Mouse (Mus musculus) CH12.LX (cell line): ENCODE data around the gene Gm13030. TPM values are rescaled to one million over a fixed set of nuclear protein-coding genes. Genes with fewer than 3 reads are reported as not detected.

Source experiments
- DNase-seq: peaks from one replicate; pipeline ENCODE4 v3.0.0-alpha.2; 2013; ENCODE audit errors: extremely low read depth
- H3K27ac ChIP-seq: 2 replicates; pipeline ENCODE4 v1.5.1; 2012; ENCODE audit warnings: low read depth, mild to moderate bottlenecking, control low read depth, moderate library complexity; ENCODE audit not compliant: insufficient read depth
- H3K27me3 ChIP-seq: replicated peaks from 2 replicates; pipeline ENCODE3; 2012; ENCODE audit warnings: inconsistent platforms
- H3K36me3 ChIP-seq, 2 experiments: replicated peaks in 1 of 2; 2 replicates each; pipeline versions ENCODE3 to v1.6.1; 2012; ENCODE audit warnings: inconsistent platforms in 1 of 2, low read length in 1 of 2, mild to moderate bottlenecking in 1 of 2, mixed read lengths in 1 of 2, moderate library complexity in 1 of 2; ENCODE audit not compliant: control insufficient read depth in 1 of 2, insufficient read depth in 1 of 2
- H3K4me1 ChIP-seq, 2 experiments: 2 replicates each; pipeline ENCODE4 v1.6.1; 2012; ENCODE audit warnings: inconsistent platforms in 1 of 2, moderate library complexity in 1 of 2; ENCODE audit not compliant: insufficient read depth in 2 of 2, control insufficient read depth in 1 of 2
- H3K4me2 ChIP-seq: 2 replicates; pipeline ENCODE4 v1.6.1; 2012; ENCODE audit warnings: low read depth, mild to moderate bottlenecking, control low read depth; ENCODE audit not compliant: poor library complexity, insufficient read depth, severe bottlenecking
- H3K4me3 ChIP-seq, 3 experiments: fragments of 150-350 bp in 1 of 3; sonication (generic) in 1 of 3; replicated peaks in 1 of 3; 2 replicates each; pipeline versions ENCODE3 to v1.5.1; 2011 to 2012; ENCODE audit warnings: low read depth in 2 of 3, low read length in 2 of 3, mild to moderate bottlenecking in 2 of 3, moderate library complexity in 2 of 3, control low read depth in 1 of 3, improper control_type of control experiment in 1 of 3, inconsistent platforms in 1 of 3, mixed read lengths in 1 of 3; ENCODE audit not compliant: poor library complexity in 1 of 3
- H3K79me2 ChIP-seq: replicated peaks from 2 replicates; pipeline ENCODE4 v1.6.1; 2012; ENCODE audit warnings: mild to moderate bottlenecking, moderate library complexity; ENCODE audit not compliant: control insufficient read depth, poor library complexity, insufficient read depth, severe bottlenecking; ENCODE audit errors: extremely low read depth
- H3K9ac ChIP-seq: 2 replicates; pipeline ENCODE4 v1.6.1; 2012; ENCODE audit warnings: low read depth, mild to moderate bottlenecking, control low read depth, moderate library complexity; ENCODE audit not compliant: insufficient read depth
- H3K9me3 ChIP-seq: replicated peaks from 2 replicates; pipeline ENCODE3; 2012; ENCODE audit warnings: low read length, inconsistent platforms, mixed read lengths
- CHD1 ChIP-seq: IDR thresholded peaks from 2 replicates; pipeline ENCODE4 v1.6.1; 2012; ENCODE audit warnings: low read depth, low read length, improper control_type of control experiment, inconsistent platforms
- CHD2 ChIP-seq: IDR thresholded peaks from 2 replicates; pipeline ENCODE4 v1.6.1; 2011; ENCODE audit warnings: low read length, improper control_type of control experiment
- CTCF ChIP-seq, 2 experiments: IDR thresholded peaks in 1 of 2; conservative IDR thresholded peaks in 1 of 2; 2 replicates each; pipeline ENCODE4 v1.5.1; 2011 to 2012; ENCODE audit warnings: low read depth in 2 of 2, low read length in 2 of 2, improper control_type of control experiment in 1 of 2, inconsistent platforms in 1 of 2, mild to moderate bottlenecking in 1 of 2, moderate library complexity in 1 of 2
- E2F4 ChIP-seq: IDR thresholded peaks from 2 replicates; pipeline ENCODE4 v1.6.1; 2011; ENCODE audit warnings: low read depth, low read length, improper control_type of control experiment; ENCODE audit not compliant: insufficient replicate concordance
- ELF1 ChIP-seq: IDR thresholded peaks from 2 replicates; pipeline ENCODE4 v1.6.1; 2014; ENCODE audit warnings: low read depth, mild to moderate bottlenecking, inconsistent platforms, low read length, improper control_type of control experiment
- EP300 ChIP-seq: IDR thresholded peaks from 2 replicates; pipeline ENCODE4 v1.6.1; 2011; ENCODE audit warnings: low read length, improper control_type of control experiment
- GABPA ChIP-seq: IDR thresholded peaks from 2 replicates; pipeline ENCODE4 v1.6.1; 2012; ENCODE audit warnings: low read depth, low read length, improper control_type of control experiment, inconsistent platforms; ENCODE audit not compliant: insufficient replicate concordance
- HCFC1 ChIP-seq: IDR thresholded peaks from 2 replicates; pipeline ENCODE4 v1.6.1; 2012; ENCODE audit warnings: low read depth, mild to moderate bottlenecking, inconsistent platforms, low read length, improper control_type of control experiment
- JUND ChIP-seq: conservative IDR thresholded peaks from 2 replicates; pipeline ENCODE4 v1.6.1; 2011; ENCODE audit warnings: low read depth, low read length, improper control_type of control experiment
- KAT2A ChIP-seq: IDR thresholded peaks from 2 replicates; pipeline ENCODE4 v1.6.1; 2012; ENCODE audit warnings: low read length, improper control_type of control experiment, inconsistent platforms; ENCODE audit not compliant: insufficient replicate concordance
- MAFK ChIP-seq: IDR thresholded peaks from 2 replicates; pipeline ENCODE4 v1.6.1; 2011; ENCODE audit warnings: low read length, improper control_type of control experiment; ENCODE audit not compliant: insufficient replicate concordance
- MAZ ChIP-seq: IDR thresholded peaks from 2 replicates; pipeline ENCODE4 v1.6.1; 2012; ENCODE audit warnings: low read depth, mild to moderate bottlenecking, inconsistent platforms, low read length, improper control_type of control experiment, moderate library complexity
- MEF2A ChIP-seq: IDR thresholded peaks from 2 replicates; pipeline ENCODE4 v1.6.1; 2014; ENCODE audit warnings: low read depth, mild to moderate bottlenecking, inconsistent platforms, low read length, improper control_type of control experiment, borderline replicate concordance
- MXI1 ChIP-seq: IDR thresholded peaks from 2 replicates; pipeline ENCODE4 v1.6.1; 2011; ENCODE audit warnings: mild to moderate bottlenecking, low read depth, low read length, improper control_type of control experiment
- NRF1 ChIP-seq: IDR thresholded peaks from 2 replicates; pipeline ENCODE4 v1.6.1; 2014; ENCODE audit warnings: low read depth, mild to moderate bottlenecking, inconsistent platforms, low read length, improper control_type of control experiment, moderate library complexity
- PAX5 ChIP-seq: IDR thresholded peaks from 2 replicates; pipeline ENCODE4 v1.6.1; 2012; ENCODE audit warnings: low read length, inconsistent platforms, mixed read lengths
- POLR2AphosphoS2 ChIP-seq: IDR thresholded peaks from 2 replicates; pipeline ENCODE4 v1.6.1; 2011; ENCODE audit warnings: low read depth, low read length, improper control_type of control experiment
- RAD21 ChIP-seq: IDR thresholded peaks from 2 replicates; pipeline ENCODE4 v1.6.1; 2011; ENCODE audit warnings: low read depth, mild to moderate bottlenecking, low read length, improper control_type of control experiment, moderate library complexity
- SIN3A ChIP-seq: IDR thresholded peaks from 2 replicates; pipeline ENCODE4 v1.6.1; 2012; ENCODE audit warnings: low read length, improper control_type of control experiment, inconsistent platforms
- SMC3 ChIP-seq: IDR thresholded peaks from 2 replicates; pipeline ENCODE4 v1.6.1; 2011; ENCODE audit warnings: low read depth, low read length, improper control_type of control experiment
- TBP ChIP-seq: conservative IDR thresholded peaks from 2 replicates; pipeline ENCODE4 v1.6.1; 2011; ENCODE audit warnings: low read depth, low read length, improper control_type of control experiment
- TCF12 ChIP-seq: IDR thresholded peaks from 2 replicates; pipeline ENCODE4 v1.6.1; 2014; ENCODE audit warnings: low read depth, mild to moderate bottlenecking, inconsistent platforms, low read length, improper control_type of control experiment
- UBTF ChIP-seq: IDR thresholded peaks from 2 replicates; pipeline ENCODE4 v1.6.1; 2012; ENCODE audit warnings: low read depth, mild to moderate bottlenecking, inconsistent platforms, low read length, improper control_type of control experiment, moderate library complexity
- USF1 ChIP-seq: IDR thresholded peaks from 2 replicates; pipeline ENCODE4 v1.6.1; 2014; ENCODE audit warnings: low read depth, mild to moderate bottlenecking, inconsistent platforms, low read length, improper control_type of control experiment
- USF2 ChIP-seq: conservative IDR thresholded peaks from 2 replicates; pipeline ENCODE4 v1.6.1; 2011; ENCODE audit warnings: low read depth, low read length, improper control_type of control experiment
- ZC3H11A ChIP-seq: IDR thresholded peaks from 2 replicates; pipeline ENCODE4 v1.6.1; 2012; ENCODE audit warnings: low read depth, mild to moderate bottlenecking, inconsistent platforms, low read length, improper control_type of control experiment
- ZMIZ1 ChIP-seq: IDR thresholded peaks from 2 replicates; pipeline ENCODE4 v1.6.1; 2012; ENCODE audit warnings: low read depth, mild to moderate bottlenecking, inconsistent platforms, low read length, improper control_type of control experiment
- dilution Hi-C: fragments of 300-500 bp; cut with MboI; formaldehyde crosslinking; loops from 2 replicates; pipeline ENCODE4 v1.14.3; 2020; ENCODE audit warnings: low sequenced_read_pairs; ENCODE audit not compliant: extremely low pct_unique_long_range_greater_than_20kb, extremely low pct_ligation_motif_present
- in situ Hi-C: fragments of 300-500 bp; cut with MboI; formaldehyde crosslinking; loops from 3 replicates; pipeline ENCODE4 v1.14.3; 2019; ENCODE audit warnings: low sequenced_read_pairs, low pct_ligation_motif_present, low pct_unique_long_range_greater_than_20kb, mixed read lengths
- polyA plus RNA-seq: library from polyadenylated mRNA; unstranded; fragments of >175 nt; gene quantifications from 2 replicates; pipeline ENCODE4 v1.2.1, GENCODE M21; 2012; ENCODE audit warnings: low read depth; ENCODE audit not compliant: insufficient read length
- total RNA-seq, 2 experiments: library from RNA; depleted of rRNA; stranded (reverse); fragments of 300-350 nt in 1 of 2; fragments of >200 nt in 1 of 2; gene quantifications; 2 replicates each; pipeline ENCODE4 v1.2.3; 2012 to 2014

Gene Gm13030
- total and polyA plus RNA-seq, 3 experiments, result not detected

GRCm38 (mm10) chr4:138889635-138890034 is 15.9 kb upstream of the Gm13030 start:
- Histone ChIP-seq H3K4me1 (no peaks in the 10 kb centered on the region), H3K79me2 (no peaks in the 10 kb centered on the region), H3K9me3 (no peaks in the 10 kb centered on the region), H3K4me2 (no peak overlapping the region), H3K36me3 (peaks cover 0 to 25% of the 10 kb centered on the region in 2 experiments), H3K4me3 (no peak overlapping the region), H3K27ac (no peak overlapping the region), H3K27me3 (peaks cover 5% of the 10 kb centered on the region), H3K9ac (no peak overlapping the region)
- in situ Hi-C loops (no loop called here), dilution Hi-C loops (no loop called here)
- TF ChIP-seq ZC3H11A (no peak), POLR2AphosphoS2 (no peak), E2F4 (no peak), NRF1 (no peak)
- no peak for DNase-seq

DNA sequence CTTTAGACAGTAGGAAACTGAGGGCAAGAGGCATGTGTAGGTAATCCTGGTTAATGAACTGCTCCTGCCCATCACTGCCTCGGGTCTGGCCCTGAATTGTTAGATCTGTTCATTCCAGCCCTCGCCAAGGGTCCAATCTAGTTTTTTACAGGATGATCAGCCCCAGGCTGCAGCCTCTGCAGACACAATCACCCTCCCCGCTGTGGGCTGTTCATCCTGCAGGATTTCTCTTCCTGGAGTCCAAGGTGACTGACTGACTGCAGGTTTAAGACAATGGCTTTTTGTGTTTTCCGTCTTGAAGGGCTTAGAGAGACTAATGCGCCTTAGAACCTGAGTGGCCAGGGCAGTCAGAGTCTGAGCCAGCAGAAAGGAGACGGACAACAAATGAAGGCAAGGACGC is 15.4 kb upstream of the Gm13030 start:
- dilution Hi-C loops, result no loop called here
- no peak overlapping the region for H3K9ac ChIP-seq
- H3K4me2 ChIP-seq, result no peak overlapping the region
- no peaks in the 10 kb centered on the region for H3K79me2 ChIP-seq
- no peaks in the 10 kb centered on the region for H3K9me3 ChIP-seq
- H3K4me1 ChIP-seq, result no peaks in the 10 kb centered on the region
- H3K27ac ChIP-seq, result no peak overlapping the region
- TF ChIP-seq SIN3A, result no peak
- no peak for TF ChIP-seq MXI1
- TF ChIP-seq MAZ, result no peak
- TF ChIP-seq USF1, result no peak
- no peak for TF ChIP-seq EP300
- no peak for TF ChIP-seq MAFK
- no peak for TF ChIP-seq ELF1
- TF ChIP-seq TBP, result no peak
- TF ChIP-seq JUND, result no peak
- TF ChIP-seq, all 38 proteins: peak for 0
- peaks cover 0 to 20% of the 10 kb centered on the region in 2 experiments for H3K36me3 ChIP-seq
- DNase-seq, result no peak
- H3K4me3 ChIP-seq, result no peak overlapping the region
- in situ Hi-C loops, result no loop called here
- H3K27me3 ChIP-seq, result peaks cover 5% of the 10 kb centered on the region

DNA sequence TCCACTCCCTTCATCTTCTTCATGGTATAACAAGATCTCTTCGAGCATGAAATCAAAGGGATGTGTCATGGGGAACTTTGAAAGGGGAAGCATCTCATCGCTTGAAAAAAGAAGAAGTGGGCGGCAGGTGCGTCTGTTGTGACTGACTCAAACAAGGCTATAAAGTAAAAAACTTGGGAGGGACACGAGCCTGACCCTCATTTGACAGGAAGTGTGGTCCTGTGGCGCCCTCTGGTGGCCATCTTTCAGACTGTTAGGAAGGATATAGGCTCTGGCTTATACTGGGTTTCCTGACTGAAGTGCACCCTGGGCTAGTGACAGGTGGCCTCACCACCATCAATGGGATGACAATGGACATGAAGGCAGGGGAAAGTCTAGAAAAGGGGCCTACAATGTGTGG is 10.5 kb upstream of the Gm13030 start:
- in situ Hi-C loops, result no loop called here
- H3K4me3 ChIP-seq, result no peak overlapping the region
- H3K9me3 ChIP-seq, result no peaks in the 10 kb centered on the region
- DNase-seq, result peak; percentile 88
- no peak overlapping the region for H3K9ac ChIP-seq
- no peak overlapping the region for H3K27ac ChIP-seq
- no peaks in the 10 kb centered on the region for H3K79me2 ChIP-seq
- no peak overlapping the region for H3K4me2 ChIP-seq
- no peaks in the 10 kb centered on the region for H3K4me1 ChIP-seq
- dilution Hi-C loops, result no loop called here
- H3K27me3 ChIP-seq, result peaks cover 50% of the 10 kb centered on the region
- no peaks in the 10 kb centered on the region for H3K36me3 ChIP-seq
- TF ChIP-seq RAD21 (peak; percentile 94), KAT2A (no peak), ZMIZ1 (no peak), PAX5 (no peak), USF1 (no peak), SMC3 (peak; percentile 80), CHD2 (no peak), USF2 (no peak), SIN3A (no peak), GABPA (no peak), CTCF (conservative IDR thresholded peaks at IDR 0.05 in 1 of 2, IDR thresholded peaks at IDR 0.05 in 1 of 2; ENCODE audit: low read depth in 2 of 2, low read length in 2 of 2) (peak; percentile 41 to 97; a peak in 3 of 4 replicates), POLR2AphosphoS2 (no peak), JUND (no peak), CHD1 (no peak), MEF2A (no peak), TBP (no peak), ZC3H11A (peak; percentile 10; the same call in 1 of the 2 replicates), UBTF (no peak), HCFC1 (no peak), TCF12 (no peak)
